Mouse (Mus musculus) neural tube, embryonic 11.5 days (tissue): Measurements from ENCODE around the gene Gm9195. TPM values are rescaled to one million over a fixed set of nuclear protein-coding genes. Genes with fewer than 3 reads are reported as not detected.

ENCODE experiments used
- ATAC-seq: fragments of 200-750 bp; cut with Nextera tagmentation; 2 replicates; pipeline ENCODE4 v1.8.0; 2017; ENCODE audit warnings: moderate number of reproducible peaks, mild to moderate bottlenecking, moderate TSS enrichment, moderate library complexity; ENCODE audit not compliant: insufficient read depth, low FRiP score, low TSS enrichment
- DNase-seq: peaks from one replicate; pipeline ENCODE4 v3.0.0-alpha.2; 2015; ENCODE audit warnings: low spot score
- H3K27ac ChIP-seq: fragments of 300-500 bp; sonication (generic); 2 replicates; pipeline ENCODE4 v1.5.1; 2014; ENCODE audit warnings: low read depth, mild to moderate bottlenecking, low read length
- H3K27me3 ChIP-seq: fragments of 300-500 bp; sonication (generic); 2 replicates; pipeline ENCODE4 v1.6.1; 2014; ENCODE audit warnings: mild to moderate bottlenecking, low read length, mixed read lengths; ENCODE audit not compliant: control insufficient read depth, insufficient read depth
- H3K36me3 ChIP-seq: fragments of 300-500 bp; sonication (generic); 2 replicates; pipeline ENCODE4 v1.6.1; 2014; ENCODE audit warnings: mild to moderate bottlenecking, low read length, moderate library complexity, mixed read lengths; ENCODE audit not compliant: control insufficient read depth, insufficient read depth
- H3K4me1 ChIP-seq: fragments of 300-500 bp; sonication (generic); 2 replicates; pipeline ENCODE4 v1.6.1; 2014; ENCODE audit warnings: low read length, mixed read lengths; ENCODE audit not compliant: control insufficient read depth, insufficient read depth
- H3K4me2 ChIP-seq: fragments of 300-500 bp; sonication (generic); 2 replicates; pipeline ENCODE4 v1.6.1; 2014; ENCODE audit warnings: low read depth, mild to moderate bottlenecking, moderate library complexity
- H3K4me3 ChIP-seq: fragments of 300-500 bp; sonication (generic); 2 replicates; pipeline ENCODE4 v1.5.1; 2014; ENCODE audit warnings: low read depth, low read length
- H3K9ac ChIP-seq: fragments of 300-500 bp; sonication (generic); 2 replicates; pipeline ENCODE4 v1.6.1; 2014; ENCODE audit warnings: mild to moderate bottlenecking, low read length
- H3K9me3 ChIP-seq: fragments of 300-500 bp; sonication (generic); 2 replicates; pipeline ENCODE4 v1.6.1; 2016; ENCODE audit warnings: low read length; ENCODE audit not compliant: control insufficient read depth
- WGBS: fragments of 180-500 bp; shearing (Covaris S2); extraction: QIAGEN DNeasy Blood & Tissue Kit; methylation state at CpG from one replicate; pipeline ENCODE4 v1.1.7; 2014; 5-methylcytosine and 5-hydroxymethylcytosine counted together
- polyA plus RNA-seq: library from polyadenylated mRNA; unstranded; fragments of >200 nt; fragmentation: Nextera tagmentation; extraction: Ambion mirVana; gene quantifications from 2 replicates; pipeline ENCODE4 v1.2.1, GENCODE M21; 2014

The Gm9195 gene
- polyA plus RNA-seq, 1 experiment from 2014 or later, result not detected

DNA sequence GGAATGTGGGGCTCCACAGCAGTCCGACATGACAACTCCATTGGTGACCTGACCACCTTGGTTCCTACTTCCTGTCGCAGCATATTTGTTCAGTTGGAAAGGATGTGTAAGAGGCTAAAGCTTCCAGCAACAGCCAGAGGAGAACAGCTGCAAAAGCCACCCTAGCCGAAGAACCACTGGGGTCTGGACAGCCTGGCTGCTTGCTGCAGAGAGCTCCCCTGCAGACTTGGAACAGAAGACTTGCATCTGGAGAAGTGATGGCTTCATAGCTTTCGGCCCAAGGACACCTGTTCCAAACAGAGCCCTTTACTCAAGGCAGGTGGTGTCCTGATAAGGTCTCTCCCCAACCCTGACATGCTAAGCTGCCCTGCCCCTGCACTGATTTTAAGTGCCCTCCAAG lies 102.3 kb downstream of the Gm9195 start:
- Histone ChIP-seq H3K36me3 (no peaks in the 10 kb centered on the region), H3K9ac (no peak overlapping the region), H3K4me1 (no peaks in the 10 kb centered on the region), H3K9me3 (no peaks in the 10 kb centered on the region; the same call in 1 of the 2 replicates), H3K4me2 (no peak overlapping the region), H3K27me3 (no peaks in the 10 kb centered on the region), H3K4me3 (no peak overlapping the region), H3K27ac (no peak overlapping the region)
- ATAC-seq, result no peak
- WGBS, result 84% methylated on average over 4 of the region's 4 CpGs
- DNase-seq, result no peak

DNA sequence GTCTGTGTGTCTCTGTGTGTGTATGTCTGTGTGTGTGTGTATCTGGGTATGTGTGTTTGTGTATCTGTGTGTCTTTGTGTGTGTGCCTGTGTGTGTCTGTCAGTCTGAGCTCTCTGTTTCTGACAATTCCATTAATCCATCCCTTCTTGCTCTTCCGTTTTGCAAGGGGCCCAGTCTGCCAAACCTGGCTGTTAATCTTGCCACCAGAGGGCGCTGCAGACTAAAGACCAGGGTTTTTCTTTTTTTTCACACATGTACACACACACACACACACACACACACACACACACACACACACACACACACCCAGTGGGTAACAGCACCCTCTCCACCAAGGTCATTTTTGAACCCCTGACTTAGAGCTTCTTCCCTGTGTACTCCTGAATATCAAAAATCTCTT lies 114.4 kb downstream of the Gm9195 start:
- no peak for ATAC-seq
- no peaks in the 10 kb centered on the region for H3K36me3 ChIP-seq
- 14% methylated on average over 2 of the region's 2 CpGs for WGBS

More for the DNA sequence above, 114.4 kb downstream of the Gm9195 start:
- no peak overlapping the region for H3K27ac ChIP-seq
- H3K9ac ChIP-seq, result no peak overlapping the region
- DNase-seq, result peak; percentile 62
- H3K9me3 ChIP-seq, result no peaks in the 10 kb centered on the region
- no peak overlapping the region for H3K4me3 ChIP-seq
- no peaks in the 10 kb centered on the region for H3K4me1 ChIP-seq
- H3K4me2 ChIP-seq, result no peak overlapping the region
- H3K27me3 ChIP-seq, result no peaks in the 10 kb centered on the region

Other genes with a start within 250 kb of the Gm9195 start
- gene Fndc3a, start 218.2 kb upstream of the Gm9195 start, polyA plus RNA-seq, result 37.6 and 42.9 TPM in 2 replicates